Mouse (Mus musculus): Measurements from ENCODE around the gene Usp6nl. TPM values are rescaled to one million over a fixed set of nuclear protein-coding genes. Genes with fewer than 3 reads are reported as not detected.
A peak's percentile ranks its signal among the peaks of the same experiment; 100 is the strongest.

Usp6nl gene
- polyA plus RNA-seq, 1 experiment: 9.6 TPM

DNA sequence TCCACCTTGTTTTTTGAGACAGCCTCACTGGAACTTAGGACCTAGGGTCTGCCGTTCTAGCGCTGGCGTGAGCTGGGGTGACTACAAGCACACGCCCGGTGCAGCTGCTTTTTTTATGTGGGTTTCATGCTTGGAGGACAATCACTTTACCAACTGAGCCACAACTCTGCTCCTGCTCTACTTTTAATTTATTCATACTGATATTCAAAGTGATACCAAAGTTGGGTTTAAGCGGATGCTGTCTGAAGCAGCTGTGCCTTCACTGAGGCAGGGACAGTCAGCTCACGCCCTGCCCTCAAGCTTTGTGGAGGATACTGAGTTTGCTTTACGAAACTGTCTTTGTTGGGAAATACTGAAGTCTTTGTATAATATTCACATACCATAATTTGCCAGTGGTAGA, 53.6 kb downstream of the Usp6nl start:
- no peak for DNase-seq (ENCODE audit: low read depth)

DNA sequence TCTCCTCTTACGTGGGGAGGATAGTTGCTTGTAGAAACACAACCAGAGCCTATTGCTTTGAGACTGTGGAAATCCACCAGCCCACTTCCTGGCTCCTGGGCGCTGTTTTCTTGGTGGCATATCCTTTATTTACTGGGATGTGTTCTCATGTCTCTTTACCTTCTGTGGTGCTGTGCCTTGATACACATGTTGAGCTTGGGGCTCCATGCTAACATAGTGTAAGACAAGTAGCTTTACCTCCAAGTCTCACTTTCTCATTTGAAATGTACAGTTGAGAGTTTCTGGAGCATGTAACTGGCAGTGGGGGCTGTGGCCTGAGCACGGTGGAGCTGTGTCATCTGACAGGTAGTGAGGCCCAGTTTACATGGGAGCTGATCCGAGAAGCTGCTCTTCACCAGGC, 54.5 kb downstream of the Usp6nl start:
- DNase-seq (ENCODE audit: low read depth): no peak

- no peak for DNase-seq (ENCODE audit: low read depth)
Measured at GRCm38 (mm10) chr2:6378590-6379205, 56.2 kb downstream of the Usp6nl start.

DNA sequence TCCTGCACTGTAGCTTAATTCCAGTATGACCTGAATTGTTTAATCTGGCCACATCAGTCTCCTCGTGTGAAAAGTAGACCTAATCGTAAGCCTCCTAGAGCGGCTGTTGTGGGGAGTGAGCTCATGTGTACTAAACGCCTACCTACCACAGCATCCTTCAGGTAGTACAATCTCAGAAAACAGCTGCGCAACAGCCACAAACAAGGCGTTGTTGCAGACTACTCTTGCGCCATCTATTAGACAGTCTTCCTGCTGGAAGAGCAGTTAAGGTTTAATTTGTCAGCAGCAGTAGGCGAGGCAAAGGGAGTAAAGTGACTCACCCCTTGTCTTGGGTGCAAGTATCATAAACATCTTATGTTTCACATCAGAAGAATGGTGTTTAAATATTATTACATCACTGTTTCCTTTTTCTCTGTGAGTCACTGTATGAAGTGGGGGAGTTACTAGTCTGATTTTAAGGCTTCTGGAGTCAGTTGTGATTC, 57.3 kb downstream of the Usp6nl start:
- DNase-seq (ENCODE audit: low read depth): peak; percentile 44

GRCm38 (mm10) chr2:6380401-6380800, 57.9 kb downstream of the Usp6nl start:
- no peak for DNase-seq (ENCODE audit: low read depth)

GRCm38 (mm10) chr2:6384407-6385146, 62.1 kb downstream of the Usp6nl start:
- DNase-seq (ENCODE audit: low read depth): no peak

- no peak for DNase-seq (ENCODE audit: low read depth)
Measured at GRCm38 (mm10) chr2:6389162-6389561, 66.7 kb downstream of the Usp6nl start.

GRCm38 (mm10) chr2:6391261-6391660, 68.8 kb downstream of the Usp6nl start:
- DNase-seq (ENCODE audit: low read depth): no peak

DNA sequence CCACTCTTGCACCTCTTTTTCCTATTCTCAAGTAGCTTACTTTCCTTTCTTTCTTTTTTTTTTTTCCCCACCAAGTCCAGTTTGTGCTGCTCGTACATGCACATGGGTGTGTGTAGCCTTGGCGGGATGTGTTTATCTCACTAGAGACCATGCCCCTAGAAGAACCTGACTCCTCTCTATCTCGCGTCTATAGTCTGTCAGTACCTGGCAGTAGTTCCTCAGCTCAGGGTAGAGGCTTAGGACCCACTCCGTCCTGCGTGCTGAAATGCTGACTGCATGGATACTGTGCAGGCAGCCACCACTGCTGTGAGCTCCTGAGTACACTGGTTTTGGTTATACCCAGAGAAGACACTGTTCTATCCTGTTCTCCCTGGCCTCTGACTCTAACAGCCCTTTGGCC, 69.5 kb downstream of the Usp6nl start:
- no peak for DNase-seq (ENCODE audit: low read depth)

GRCm38 (mm10) chr2:6395851-6396625, 73.6 kb downstream of the Usp6nl start:
- no peak for DNase-seq (ENCODE audit: low read depth)

DNA sequence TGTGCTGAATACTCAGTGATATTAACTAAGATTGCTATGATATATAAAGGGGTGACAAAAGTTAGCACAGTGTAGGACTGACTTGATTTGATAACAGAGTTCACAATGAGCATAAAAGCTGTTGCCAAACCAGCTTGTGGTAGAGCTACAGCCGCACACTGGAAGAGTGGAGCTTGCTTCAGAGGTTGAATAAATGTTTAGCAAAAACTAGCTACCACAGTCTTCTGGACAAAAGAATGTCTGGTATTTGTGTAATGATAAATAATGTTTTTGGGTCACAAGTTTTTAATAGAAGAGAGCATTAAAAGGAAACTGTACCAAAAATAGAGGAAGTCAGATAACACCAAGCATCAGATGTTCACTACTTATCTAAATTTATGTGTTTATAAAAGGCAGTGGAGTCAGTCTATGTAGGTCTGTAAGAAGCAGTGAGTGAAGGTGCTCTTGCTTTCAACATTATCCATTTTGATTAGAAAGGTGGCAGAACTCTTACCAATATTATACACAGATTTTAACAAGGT, 74.2 kb downstream of the Usp6nl start:
- no peak for DNase-seq (ENCODE audit: low read depth)

- DNase-seq (ENCODE audit: low read depth): no peak
Measured at GRCm38 (mm10) chr2:6397166-6397565, 74.7 kb downstream of the Usp6nl start.

DNA sequence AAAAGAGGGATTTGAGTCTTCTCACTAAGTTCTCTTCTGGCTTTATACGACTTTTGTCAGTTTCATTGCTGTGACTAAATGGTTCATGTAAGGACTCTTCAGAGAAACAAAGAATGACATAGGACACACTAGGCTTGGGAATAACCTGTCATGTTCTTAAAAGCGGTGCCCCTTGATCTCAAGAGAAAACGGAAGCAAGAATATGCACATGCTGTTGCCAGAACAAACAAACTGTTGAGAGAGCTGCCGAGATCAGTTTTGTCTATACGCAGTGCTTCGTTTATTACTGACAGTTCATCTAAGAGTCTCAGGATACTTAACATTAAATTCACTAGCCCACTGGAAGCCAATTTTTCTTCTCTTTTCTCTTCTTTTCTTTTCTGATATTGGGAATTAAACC, 76.4 kb downstream of the Usp6nl start:
- no peak for DNase-seq (ENCODE audit: low read depth)

DNA sequence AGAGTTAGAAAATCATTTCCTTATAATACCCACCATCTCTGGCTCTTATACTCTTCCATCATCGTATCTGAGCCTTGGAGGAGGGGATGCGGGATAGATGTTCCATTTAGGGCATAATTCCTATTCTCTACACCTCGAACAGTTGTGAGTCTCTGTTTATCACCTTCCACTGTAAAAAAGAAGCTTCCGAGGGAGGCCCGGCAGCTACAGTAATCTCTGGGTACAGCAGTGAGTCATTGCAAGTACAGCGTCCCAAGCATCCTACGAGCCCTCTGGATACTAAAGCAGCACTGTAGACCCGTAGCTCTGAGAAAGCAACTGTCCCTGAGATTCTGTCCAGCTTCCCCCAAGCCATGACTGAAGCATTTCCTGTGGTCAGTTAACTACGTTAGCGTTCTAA, 78.6 kb downstream of the Usp6nl start:
- no peak for DNase-seq (ENCODE audit: low read depth)

DNA sequence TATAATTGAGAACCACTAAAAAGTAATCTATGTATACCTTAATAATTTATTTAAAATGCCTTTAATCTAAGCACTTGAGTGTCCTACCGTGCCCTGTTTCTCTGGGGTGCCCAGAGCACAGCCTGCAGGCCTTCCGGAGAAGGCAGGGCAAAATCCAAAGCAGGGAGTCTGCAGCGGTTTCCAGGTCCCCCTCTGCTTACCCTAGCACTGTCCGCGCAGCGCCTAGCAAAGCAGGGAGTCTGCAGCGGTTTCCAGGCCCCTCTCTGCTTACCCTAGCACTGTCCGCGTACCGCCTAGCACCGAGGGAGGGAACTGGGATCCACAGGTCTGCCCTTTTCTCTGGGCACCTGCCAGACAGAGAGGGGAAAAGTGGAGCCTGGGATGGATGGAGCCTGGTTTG, 80.9 kb downstream of the Usp6nl start:
- no peak for DNase-seq (ENCODE audit: low read depth)

- no peak for DNase-seq (ENCODE audit: low read depth)
Measured at GRCm38 (mm10) chr2:6403991-6404390, 81.5 kb downstream of the Usp6nl start.

- no peak for DNase-seq (ENCODE audit: low read depth)
Measured at GRCm38 (mm10) chr2:6404627-6405026, 82.2 kb downstream of the Usp6nl start.

- no peak for DNase-seq (ENCODE audit: low read depth)
Measured at GRCm38 (mm10) chr2:6405059-6406033, 82.9 kb downstream of the Usp6nl start.

GRCm38 (mm10) chr2:6407711-6408110, 85.2 kb downstream of the Usp6nl start:
- DNase-seq (ENCODE audit: low read depth): no peak

GRCm38 (mm10) chr2:6412645-6413044, 90.2 kb downstream of the Usp6nl start:
- DNase-seq (ENCODE audit: low read depth): no peak

DNA sequence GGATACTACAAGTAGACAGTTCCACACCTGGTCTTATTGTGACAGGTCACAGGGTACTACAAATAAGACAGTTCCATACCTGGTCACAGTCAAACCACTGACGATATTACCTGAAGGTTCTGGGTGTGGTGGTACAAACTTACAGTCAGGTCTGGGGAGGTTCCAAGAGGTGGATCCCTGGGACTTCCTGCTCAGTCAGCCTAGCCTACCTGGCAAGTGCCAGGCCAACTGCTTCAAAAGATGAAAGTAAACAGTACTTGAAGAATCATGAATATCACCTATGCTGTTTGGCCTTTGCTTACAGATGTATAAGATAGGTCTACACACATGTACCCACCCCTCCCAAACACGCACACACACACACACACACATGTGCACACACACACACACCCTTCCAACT, 91.3 kb downstream of the Usp6nl start:
- no peak for DNase-seq (ENCODE audit: low read depth)
